Mouse (Mus musculus) retina, postnatal 1 day (tissue): Measurements from ENCODE around the gene Igdcc3.

Experiments
- DNase-seq: peaks from one replicate; pipeline ENCODE4 v3.0.0-alpha.2; 2012

Igdcc3 gene

GRCm38 (mm10) chr9:65140936-65141305 is at the start of gene Igdcc3:
TSS of gene Igdcc3 (plus strand) at chr9:65141189.
- DNase-seq, result peak; percentile 88

GRCm38 (mm10) chr9:65094237-65094636 is 46.8 kb upstream of the Igdcc3 start:
- peak; percentile 93 for DNase-seq

- peak; percentile 69 for DNase-seq
Observed at GRCm38 (mm10) chr9:65100991-65101685, 39.9 kb upstream of the Igdcc3 start, which contains the start of gene Igdcc4. TSS of gene Igdcc4 (plus strand) at chr9:65101486.

GRCm38 (mm10) chr9:65101686-65102376 is 39.2 kb upstream of the Igdcc3 start:
- DNase-seq, result peak; percentile 74

- DNase-seq, result peak; percentile 88
Observed at GRCm38 (mm10) chr9:65102377-65103172, 38.4 kb upstream of the Igdcc3 start.

- DNase-seq, result peak; percentile 44
Observed at GRCm38 (mm10) chr9:65103173-65103752, 37.7 kb upstream of the Igdcc3 start.

GRCm38 (mm10) chr9:65106821-65107220 is 34.2 kb upstream of the Igdcc3 start:
- DNase-seq, result no peak

- no peak for DNase-seq
Observed at GRCm38 (mm10) chr9:65107893-65108292, 33.1 kb upstream of the Igdcc3 start.

- peak; percentile 87 for DNase-seq
Observed at GRCm38 (mm10) chr9:65109132-65110072, 31.6 kb upstream of the Igdcc3 start.

- DNase-seq, result no peak
Observed at GRCm38 (mm10) chr9:65111698-65112097, 29.3 kb upstream of the Igdcc3 start.

GRCm38 (mm10) chr9:65113694-65114093 is 27.3 kb upstream of the Igdcc3 start:
- DNase-seq, result no peak

- DNase-seq, result no peak
Observed at GRCm38 (mm10) chr9:65115891-65116290, 25.1 kb upstream of the Igdcc3 start.

GRCm38 (mm10) chr9:65117516-65117915 is 23.5 kb upstream of the Igdcc3 start:
- no peak for DNase-seq

- peak; percentile 89 for DNase-seq
Observed at GRCm38 (mm10) chr9:65120935-65121334, 20.1 kb upstream of the Igdcc3 start.

- peak; percentile 18 for DNase-seq
Observed at GRCm38 (mm10) chr9:65122545-65122944, 18.4 kb upstream of the Igdcc3 start.

GRCm38 (mm10) chr9:65123552-65124168 is 17.3 kb upstream of the Igdcc3 start:
- DNase-seq, result peak; percentile 85

GRCm38 (mm10) chr9:65128123-65128815 is 12.7 kb upstream of the Igdcc3 start:
- DNase-seq, result peak; percentile 85

- DNase-seq, result no peak
Observed at GRCm38 (mm10) chr9:65131717-65132116, 9.3 kb upstream of the Igdcc3 start.

GRCm38 (mm10) chr9:65133739-65134138 is 7.2 kb upstream of the Igdcc3 start:
- DNase-seq, result peak; percentile 88

GRCm38 (mm10) chr9:65135126-65135525 is 5.9 kb upstream of the Igdcc3 start:
- DNase-seq, result no peak

- no peak for DNase-seq
Observed at GRCm38 (mm10) chr9:65140491-65140890, 498 bp upstream of the Igdcc3 start.
